Comparison of ENCODE assay signal across 10 mouse cellular contexts in genomic region chr2:25477967-25478675, GRCm38 (mm10). TPM values are rescaled to one million over a fixed set of nuclear protein-coding genes. Genes with fewer than 3 reads are reported as not detected.
A peak's percentile ranks its signal among the peaks of the same experiment; 100 is the strongest.
DNase-seq lines count a peak whose midpoint lies in the region.
"Had no signal": no experiment of that assay in that cellular context is flagged by ENCODE, and none has a peak within 500 bp of the region (broad histone marks: within the 10 kb centered on the region; RNA-seq: fewer than 3 reads in every experiment).

No protein-coding gene starts in this region.

- peak; percentile 61 for DNase-seq in kidney, adult 18-20 months
- no peak for DNase-seq in kidney, postnatal 4 days
- DNase-seq in adipocyte (ENCODE audit: low spot score): peak; percentile 64
- peak; percentile 77 to 81 for DNase-seq in adrenal gland, postnatal 36 days
- DNase-seq in gastrocnemius, postnatal 14 days: peak; percentile 46
- no peak for DNase-seq in spleen, postnatal 36 days (ENCODE audit: low spot score in 2 of 2)
- no peak for DNase-seq in thymus, postnatal 10 days (ENCODE audit: low spot score in 2 of 2)
- DNase-seq in lung, postnatal 4 days: no peak
- DNase-seq: lung, postnatal 10 days had no signal

- intact Hi-C loops in gastrocnemius, postnatal 14 days (cut with DNase I; ENCODE audit: low total_unique reads): no loop called here

RNA-seq across cellular contexts. Expression of gene Ptgds, which starts 8.3 kb away (rescaled TPM):
- total RNA-seq in adrenal gland, postnatal 36 days (2021): 1 to 10 TPM; 1.1 to 2.0 TPM
- total RNA-seq in gastrocnemius, postnatal 14 days (2021): 1 to 10 TPM; 1.3 to 1.4 TPM

RNA-seq across cellular contexts. Expression of gene Lcn12, which starts 15.6 kb away (rescaled TPM):
- total RNA-seq in adrenal gland, postnatal 36 days (2021): not detected
- not detected for total RNA-seq in gastrocnemius, postnatal 14 days (2021)
- total RNA-seq: left cerebral cortex, adult 8-10 months had no signal

RNA-seq across cellular contexts. Expression of gene Paxx, which starts 17.2 kb away (rescaled TPM):
- total RNA-seq in adrenal gland, postnatal 36 days (2021): 10 to 100 TPM; 32.3 to 34.2 TPM
- total RNA-seq in gastrocnemius, postnatal 14 days (2021): 10 to 100 TPM; 15.7 to 18.9 TPM

RNA-seq across cellular contexts. Expression of gene Clic3, which starts 21.5 kb away (rescaled TPM):
- not detected for total RNA-seq in adrenal gland, postnatal 36 days (2021)
- not detected for total RNA-seq in gastrocnemius, postnatal 14 days (2021)

RNA-seq across cellular contexts. Expression of gene Fbxw5, which starts 22.4 kb away (rescaled TPM):
- 10 to 100 TPM; 87.0 to 89.8 TPM for total RNA-seq in adrenal gland, postnatal 36 days (2021)
- total RNA-seq in gastrocnemius, postnatal 14 days (2021): 10 to 100 TPM; 68.6 to 70.5 TPM

Comparison
In these comparisons a context has a peak if more than half of its experiments do, and no peak if none do; other contexts are left out.
1. DNase-seq: peak in kidney, adult 18-20 months (single experiment), adipocyte (single experiment), adrenal gland, postnatal 36 days (2 of 2) and gastrocnemius, postnatal 14 days (single experiment); none in kidney, postnatal 4 days (0 of 2), spleen, postnatal 36 days (0 of 2), thymus, postnatal 10 days (0 of 2) and lung, postnatal 4 days (0 of 2).